Mouse (Mus musculus) right cerebral cortex, postnatal 4 days (tissue): Measurements from ENCODE around the gene Gm10134.
"Not testable (repeated sequence)": the region's sequence is repeated elsewhere in the genome, so short reads cannot be mapped to it uniquely, and the experiment has no call there.

ENCODE experiments used
- DNase-seq: peaks from one replicate; pipeline ENCODE4 v3.0.0-alpha.2; 2022

Gm10134 gene

DNA sequence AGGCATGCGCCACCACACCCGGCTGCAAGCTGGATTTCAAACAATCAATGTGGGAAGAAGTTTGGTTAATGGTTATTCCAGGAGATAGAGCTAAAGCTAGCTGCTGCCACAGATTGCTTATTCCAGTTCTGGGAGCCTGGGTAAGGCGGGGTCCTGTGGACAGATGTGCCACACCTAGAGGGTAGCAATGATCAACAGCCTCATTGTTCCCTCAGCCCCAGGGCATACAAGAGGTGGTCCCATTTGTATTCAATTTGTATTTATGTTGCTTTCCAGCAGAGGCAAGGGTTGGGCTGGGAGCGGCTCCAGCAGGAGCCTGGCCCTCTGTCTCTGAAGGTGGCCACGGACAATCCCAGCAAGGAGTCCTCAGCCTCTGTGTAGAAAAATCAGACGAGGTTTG lies 396 bp downstream of the Gm10134 start:
- DNase-seq = no peak

DNA sequence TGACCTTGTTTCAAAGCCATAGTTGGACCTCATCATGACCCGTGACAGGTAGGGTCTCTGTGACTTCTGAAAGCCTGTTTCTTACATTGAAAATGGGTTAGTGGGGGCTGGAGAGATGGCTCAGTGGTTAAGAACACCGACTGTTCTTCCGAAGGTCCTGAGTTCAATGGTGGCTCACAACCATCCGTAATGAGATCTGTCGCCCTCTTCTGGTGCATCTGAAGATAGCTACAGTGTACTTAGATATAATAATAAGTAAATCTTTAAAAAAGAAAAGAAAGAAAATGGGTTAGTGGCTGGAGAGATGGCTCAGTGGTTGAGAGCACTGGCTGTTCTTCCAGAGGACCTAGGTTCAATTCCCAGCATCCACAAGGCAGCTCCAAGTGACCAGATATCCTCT lies 5.7 kb downstream of the Gm10134 start:
- DNase-seq = not testable (repeated sequence)

DNA sequence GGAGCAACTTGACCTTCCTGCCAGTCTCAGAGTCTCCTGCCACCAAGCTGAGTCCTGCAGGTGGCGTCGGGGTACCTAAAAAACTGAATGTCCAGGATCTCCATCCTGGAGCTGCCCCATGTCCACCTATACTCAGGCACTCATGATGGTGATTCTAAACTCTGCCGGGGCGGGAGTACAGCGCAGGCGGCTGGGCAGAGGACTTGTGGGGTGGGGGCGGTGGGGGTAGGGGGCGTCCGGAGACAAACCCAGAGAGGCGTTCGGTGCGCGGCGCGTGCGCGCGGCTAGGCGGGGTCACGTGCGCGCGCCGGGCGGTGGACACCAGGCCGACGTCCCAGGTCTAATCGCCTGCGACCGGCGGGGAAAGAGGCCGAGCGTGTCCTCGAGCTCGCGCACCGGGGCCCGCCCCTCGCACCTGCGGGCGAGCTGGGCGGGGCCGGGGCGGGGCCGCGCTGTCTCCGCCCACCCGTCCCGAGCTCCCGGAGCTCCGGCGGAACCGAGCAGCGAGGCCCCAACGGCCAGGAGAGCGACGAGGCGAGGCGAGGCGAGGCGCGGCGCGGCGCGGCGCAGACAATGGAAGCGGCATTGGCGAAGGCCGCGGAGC lies 7.0 kb downstream of the Gm10134 start, which contains the start of gene Ralgds:
Gene Ralgds (plus strand): TSS at position 328 of the 604 bp plus-strand sequence.
- DNase-seq = peak; percentile 67

DNA sequence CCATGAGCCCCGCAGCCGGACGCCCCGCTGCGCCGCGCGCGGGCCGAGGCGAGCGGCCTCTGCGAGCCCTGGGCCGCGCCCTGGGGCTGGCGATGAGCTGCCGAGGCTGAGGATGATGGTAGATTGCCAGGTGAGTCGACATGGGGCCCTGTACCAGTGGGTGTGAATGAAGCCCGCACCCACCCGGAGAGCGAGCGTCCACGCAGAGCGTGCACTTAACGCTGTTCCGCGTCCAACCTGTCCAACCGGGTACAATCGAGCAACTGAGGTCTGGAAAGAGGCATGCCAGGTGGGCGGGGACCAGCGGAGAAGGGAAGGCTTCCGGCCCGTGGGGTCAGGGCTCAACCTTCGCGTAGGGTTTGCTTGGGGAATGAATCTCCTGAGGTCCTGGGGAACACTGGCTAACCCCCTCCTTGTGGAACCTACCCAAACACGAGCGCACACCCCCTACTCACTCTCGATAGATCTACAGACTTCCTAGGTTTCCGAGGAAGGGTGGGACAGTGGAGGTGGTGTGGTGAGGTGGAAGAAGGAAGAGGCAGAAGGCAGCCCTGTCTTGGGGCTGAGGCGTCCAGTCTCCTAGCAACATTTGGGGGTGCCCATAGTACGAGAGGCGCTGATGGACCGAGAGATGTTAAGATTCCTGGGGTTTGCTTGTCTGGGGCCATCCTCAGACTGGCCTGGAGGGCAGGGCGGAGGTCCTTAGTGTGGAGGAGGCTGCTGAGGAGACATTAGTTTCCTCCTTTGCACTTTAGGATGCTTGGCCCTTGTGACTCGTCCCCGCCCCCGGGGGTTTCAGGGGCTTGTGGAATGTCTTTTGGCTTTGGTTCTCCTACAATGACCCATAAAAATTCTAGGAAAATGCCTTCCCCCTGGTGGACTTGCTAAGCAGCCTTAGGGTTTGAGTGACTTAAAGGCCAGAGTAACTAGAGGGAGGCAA lies 7.8 kb downstream of the Gm10134 start:
- DNase-seq = peak; percentile 53

DNA sequence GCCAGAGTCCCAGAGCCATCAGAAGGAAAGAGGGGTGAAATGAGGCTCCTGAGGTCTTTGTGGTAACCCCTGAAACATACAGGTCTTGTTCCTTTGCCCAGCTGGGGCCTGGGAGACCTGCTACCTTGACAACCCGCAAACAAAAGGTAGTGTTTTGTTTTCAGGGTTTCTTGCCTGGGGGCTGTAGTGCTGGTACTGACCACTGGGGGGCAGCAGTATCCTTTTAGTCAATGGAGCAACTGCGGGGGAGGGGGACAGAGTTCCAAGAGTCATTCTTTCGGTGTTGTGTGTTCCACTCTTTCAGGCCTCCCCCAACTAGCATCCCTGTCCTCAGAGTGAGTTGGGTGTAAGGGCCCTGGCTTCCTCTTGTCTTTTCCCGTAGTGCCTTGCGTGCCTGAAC lies 8.6 kb downstream of the Gm10134 start:
- DNase-seq = peak; percentile 94

DNA sequence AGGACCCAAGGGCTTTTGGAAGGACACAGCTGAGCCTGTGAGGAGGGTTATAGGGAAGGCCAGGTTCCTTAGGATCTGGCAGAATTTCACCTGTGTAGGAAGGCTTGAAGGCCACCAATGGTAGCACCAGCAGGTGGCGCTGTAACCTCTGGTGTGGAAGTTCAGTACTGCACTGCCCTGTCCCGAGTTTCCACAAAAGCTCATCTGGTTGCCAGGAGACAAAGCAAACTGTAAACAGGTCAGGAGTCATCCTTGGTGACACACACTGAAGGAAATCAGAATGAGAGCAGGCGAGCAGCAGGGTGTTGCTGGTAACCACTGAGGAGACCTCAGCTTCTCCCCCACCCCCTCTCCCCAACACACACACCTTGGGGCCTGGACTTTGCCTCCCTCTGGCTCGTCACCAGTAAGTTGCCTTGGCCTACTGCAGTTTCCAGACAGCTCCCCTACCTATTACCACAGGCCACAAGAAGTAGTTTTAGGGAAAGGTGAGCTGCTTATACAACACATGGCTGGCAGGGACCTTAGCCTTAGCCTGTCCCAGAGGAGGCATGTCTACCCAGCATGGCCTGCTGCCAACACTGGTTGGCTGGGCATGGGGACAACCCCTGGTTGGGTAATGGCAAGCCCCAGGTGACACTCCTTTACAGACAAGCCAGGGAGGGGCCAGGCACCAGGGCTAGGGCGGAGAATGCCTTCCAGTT lies 11.5 kb downstream of the Gm10134 start:
- DNase-seq = peak; percentile 74

DNA sequence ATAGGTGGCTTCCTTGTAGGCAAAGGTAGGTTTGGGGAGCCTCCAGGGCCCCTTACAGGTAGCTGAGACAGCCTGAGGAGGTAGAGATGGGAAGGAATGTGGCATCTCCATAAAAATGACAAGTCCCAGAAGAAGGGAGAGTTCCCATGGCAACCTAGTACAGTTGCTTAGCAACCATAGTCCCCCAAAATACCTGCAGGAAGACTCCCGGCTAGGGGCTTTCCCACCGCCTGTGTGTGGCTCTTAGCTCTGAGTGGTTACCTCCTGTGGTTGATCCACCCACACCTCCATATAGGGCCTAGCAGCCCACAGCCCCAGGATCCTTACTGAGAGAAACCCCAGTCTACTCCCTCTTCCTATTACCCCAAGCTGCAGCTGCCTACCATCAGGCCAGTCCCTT lies 12.3 kb downstream of the Gm10134 start:
- DNase-seq = no peak

DNA sequence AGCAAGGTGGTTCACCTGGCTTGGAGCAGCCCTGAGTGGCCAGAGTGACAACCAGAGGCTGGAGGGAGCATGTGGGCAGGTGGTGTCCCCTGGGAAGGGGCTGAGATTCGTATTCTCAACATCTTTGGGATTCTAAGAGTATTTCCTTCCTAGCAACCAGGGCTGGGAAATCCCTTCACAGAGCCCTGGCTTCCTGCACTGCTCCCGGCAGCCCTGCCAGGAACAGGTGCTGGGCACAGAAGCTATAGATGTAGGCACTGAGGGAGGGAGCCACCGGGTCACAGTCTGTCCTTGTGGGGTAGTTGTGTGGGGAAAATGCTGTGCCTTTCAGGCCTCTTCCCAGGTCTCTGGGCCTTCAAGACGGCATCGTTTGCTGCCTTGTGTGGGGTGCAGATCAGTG lies 14.7 kb downstream of the Gm10134 start:
- no peak for DNase-seq

DNA sequence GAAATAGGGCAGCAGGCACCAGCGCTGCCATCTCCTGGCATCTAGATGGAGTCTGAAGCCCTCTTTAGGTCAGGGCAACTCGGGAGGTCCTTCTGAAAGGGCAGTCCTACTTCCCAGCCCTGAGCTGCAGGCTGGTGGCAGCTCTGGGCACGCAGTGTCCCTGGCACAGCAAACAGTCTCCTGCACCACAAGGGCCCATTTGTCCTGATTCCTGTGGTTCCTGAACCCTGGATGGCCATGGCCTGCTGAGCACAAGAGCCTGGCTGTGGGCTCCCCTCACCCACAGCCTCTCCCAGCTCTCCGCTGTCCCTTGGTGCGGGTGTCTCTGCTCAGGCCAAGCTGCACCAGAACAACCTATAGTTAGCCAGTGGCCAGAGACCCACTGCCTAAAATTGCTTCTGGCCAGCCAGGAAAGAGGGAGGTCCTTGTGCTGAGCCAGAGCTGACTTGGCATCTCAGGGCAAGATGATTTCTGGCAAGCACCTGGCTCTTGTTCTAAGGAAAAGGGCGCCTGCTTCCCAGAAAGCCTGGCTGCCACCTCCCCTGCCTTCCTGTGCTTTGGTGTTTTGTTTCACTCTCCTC lies 15.8 kb downstream of the Gm10134 start:
- no peak for DNase-seq

DNA sequence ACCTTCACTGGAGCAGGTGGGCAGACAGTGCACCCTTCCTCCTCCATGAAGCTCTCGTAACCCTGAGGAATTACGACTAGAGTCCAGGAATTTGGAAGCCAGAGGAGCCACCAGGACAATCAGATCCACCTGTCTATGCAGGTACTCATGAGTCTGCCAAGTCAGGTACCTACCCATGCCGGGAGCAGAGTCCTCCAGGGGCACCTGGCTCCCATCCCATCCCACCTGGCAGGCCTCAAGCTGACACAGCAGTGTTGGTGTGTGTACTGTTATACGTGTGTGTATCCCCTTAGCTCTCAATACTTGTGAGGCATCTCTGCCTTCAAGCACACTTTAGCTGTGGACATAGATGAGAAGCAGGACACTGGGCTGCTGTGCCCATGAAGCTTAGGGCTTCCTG lies 16.3 kb downstream of the Gm10134 start:
- DNase-seq = no peak

DNA sequence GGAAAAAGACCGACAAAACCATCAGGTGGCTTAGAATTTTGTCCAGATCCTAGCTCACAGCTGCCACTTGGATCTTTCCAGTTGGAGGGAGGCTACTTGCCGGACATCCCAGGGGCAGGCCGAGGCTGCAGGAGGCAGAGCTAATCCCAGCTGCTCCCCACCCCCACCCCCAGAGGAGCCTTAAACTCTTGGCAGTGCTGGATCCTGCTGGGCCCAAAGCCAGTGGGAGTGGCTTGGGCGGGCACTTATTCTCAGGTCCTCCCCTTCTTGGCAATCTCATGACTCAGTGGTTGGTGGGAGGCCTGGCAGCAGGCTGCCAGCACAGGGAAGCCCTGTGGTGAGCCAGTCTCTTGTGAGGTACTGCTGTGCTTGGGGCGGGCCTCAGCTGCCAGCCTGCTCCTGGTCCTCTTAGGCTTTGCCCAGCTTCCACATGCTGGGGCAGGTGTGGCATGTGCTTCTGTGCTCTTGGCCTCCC lies 17.8 kb downstream of the Gm10134 start:
- DNase-seq = peak; percentile 82

DNA sequence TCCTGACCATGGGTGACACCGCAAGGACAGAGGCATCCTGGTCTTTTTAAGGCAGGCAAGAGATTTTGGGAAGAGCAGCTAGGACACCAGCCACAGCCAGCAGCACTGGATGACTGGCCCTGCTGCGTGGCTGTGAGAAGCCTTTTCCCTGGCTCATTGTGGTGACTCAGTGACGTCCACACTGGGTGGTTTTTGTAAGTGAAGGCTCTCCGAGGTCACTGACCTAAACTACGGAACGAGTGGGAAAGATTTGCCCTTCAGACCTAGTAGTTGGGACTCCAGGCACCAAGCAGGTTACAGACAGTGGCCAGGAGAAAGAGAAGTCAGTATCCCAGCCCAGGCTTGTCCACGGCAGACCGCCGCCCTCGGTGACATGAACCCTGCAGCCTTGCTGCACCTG lies 18.5 kb downstream of the Gm10134 start:
- no peak for DNase-seq

DNA sequence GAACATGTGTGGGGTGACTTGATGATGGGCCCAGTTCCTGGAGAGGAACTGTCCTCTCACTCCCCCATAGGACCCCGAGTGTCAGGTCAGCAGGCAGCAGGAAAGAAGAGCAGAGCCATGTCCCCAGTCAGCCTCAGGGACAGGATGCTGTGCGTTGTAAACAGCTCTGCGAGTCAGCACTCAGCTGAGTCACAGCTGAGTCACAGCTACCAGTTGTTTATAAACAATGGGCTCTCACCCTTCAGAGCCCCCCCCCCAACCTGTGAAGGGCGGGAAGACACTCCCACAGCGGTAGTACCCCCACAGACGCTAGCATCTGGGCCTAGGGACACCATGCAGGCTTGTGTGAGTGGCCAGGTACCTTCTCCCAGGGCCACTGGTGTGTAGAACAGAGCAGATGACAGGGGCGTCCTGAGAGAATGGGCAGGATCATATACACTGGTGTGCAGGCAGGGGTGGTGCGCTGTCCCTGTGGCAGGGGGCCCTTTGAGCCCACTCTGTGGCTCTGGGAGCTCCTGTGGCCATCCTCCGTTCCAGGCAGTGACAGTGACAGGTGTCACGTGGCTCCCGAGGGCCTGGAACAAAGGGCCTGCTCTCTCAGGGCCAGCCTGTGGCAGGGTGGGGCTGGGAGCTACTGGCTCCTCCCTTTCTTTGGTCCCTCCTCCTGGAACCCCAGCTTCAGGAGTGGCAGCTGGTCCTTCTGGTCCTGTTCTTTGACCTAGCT lies 19.5 kb downstream of the Gm10134 start:
- DNase-seq = no peak

DNA sequence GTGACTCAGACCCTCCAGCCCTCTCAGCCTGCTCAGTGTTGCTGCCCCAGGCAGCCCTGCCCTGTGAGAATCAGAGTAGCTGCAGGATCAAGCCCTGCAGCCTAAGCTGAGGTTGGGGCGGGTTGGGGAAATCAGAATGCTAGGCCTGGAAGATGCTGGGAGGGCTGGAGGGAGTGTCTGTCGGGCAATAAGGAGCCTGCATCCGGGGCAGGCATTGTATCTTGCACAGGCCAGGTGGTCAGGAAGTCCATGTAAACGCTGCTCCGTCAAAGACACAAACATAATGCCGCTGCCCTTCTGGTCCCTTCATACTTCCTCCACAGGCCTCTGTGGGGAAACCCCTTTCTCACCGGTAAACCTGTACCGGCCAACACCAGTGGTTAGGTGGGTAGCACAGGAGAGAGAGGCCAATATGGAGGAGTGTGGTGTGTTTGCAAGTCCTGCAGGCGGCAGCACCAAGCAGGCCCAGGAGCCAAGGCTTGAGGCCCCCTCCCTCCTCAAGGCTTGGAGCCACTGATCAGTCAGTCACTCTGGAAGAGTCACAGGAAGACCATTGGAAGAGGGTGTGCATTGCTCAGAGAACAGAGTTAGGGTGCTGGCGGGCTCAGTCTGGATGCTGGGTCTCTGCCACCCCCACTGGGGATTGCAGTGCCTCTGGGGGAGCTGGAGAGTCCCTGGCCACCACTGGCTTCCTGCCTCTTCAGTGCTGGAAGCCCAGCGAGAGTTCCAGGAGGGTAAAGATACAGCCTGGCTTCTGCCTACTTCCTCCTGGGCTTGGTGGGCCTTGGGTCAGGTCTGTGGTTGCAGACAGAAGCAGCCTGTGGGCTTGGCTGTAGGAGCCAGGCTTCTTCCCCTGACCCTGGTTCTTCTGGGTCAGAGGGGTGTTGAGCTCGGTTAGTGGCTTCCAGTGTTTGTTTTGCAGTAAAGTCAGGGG lies 20.3 kb downstream of the Gm10134 start:
- DNase-seq = no peak

DNA sequence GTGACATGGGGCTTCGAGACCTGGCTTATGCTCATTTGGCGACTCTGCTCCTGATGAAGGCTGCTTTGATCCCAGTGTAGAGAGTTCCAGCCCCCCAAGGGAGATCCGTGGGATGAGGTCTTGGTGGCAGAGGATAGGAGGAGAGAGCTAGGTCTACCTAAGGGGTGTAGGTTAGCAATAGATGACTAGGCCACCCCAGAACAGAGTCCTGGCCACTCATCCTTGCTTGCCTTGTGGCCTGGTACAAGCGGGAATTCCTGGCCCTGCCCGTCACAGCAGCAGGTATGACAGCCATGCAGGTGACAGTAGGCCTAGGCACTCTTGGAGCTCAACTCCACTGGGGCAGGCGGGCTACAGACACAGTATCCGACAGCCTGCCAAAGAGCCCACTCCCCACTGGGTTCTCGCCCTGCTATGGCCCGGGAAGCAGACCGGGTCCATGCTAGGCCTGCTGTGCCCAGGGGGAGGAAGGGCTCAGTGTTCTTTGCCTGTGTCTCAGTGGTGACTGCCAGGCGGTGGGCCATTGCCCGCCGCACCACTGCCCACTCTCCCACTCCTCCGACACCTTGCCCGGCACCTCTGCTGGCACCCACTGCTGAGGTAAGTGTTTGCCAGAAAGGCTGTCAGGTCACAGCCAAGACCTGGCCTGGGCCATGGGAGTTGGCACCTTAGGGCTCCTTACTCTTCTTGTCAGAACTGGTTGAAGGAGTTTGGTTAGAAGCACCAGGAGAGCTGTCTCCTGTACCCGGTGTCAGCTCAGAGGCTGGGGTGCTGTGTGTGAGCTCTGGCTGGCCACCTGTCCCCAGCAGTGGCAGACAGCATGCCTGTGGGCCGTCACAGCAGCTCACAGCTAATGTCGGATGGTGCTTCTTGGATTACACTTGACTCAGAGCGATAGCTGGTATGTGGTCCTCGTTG lies 21.8 kb downstream of the Gm10134 start:
- no peak for DNase-seq

DNA sequence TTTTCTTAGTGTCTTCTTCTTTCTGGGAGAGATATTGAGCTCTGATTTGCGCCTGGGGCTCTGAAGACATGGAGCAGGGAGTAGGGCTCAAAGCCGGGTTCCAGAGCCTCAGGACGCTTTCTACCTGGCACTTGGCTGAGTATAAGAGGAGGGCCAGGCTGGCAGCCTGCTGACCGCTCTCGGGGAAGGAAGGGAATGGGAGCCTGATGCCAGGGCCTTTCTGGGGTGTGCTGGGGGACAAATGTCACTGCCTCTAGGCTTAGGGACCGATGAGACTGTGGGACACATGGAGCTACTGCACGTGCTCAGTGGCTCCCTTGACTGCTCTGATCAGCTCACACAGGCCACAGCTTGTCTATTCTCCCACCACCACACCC lies 22.4 kb downstream of the Gm10134 start:
- DNase-seq = no peak

DNA sequence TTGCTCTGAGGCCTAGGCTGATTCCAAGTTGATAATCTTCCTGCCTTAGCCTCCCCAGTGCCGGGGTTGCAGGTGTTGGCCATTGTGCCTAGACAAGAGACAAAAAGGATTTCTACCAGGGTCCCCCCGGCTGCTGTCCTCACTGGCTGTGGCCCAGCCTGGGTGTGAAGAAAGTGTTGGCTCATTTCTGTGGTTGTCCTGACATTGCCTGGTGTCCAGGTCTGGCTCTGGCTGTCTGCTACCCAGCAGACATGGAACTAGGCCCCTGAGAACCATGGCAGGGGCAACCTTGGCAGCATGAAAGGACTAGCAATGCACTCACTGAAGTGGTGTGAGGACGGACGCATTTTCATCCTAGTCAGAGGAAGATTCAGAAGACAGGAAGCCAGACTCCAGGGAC lies 24.0 kb downstream of the Gm10134 start:
- DNase-seq = no peak

DNA sequence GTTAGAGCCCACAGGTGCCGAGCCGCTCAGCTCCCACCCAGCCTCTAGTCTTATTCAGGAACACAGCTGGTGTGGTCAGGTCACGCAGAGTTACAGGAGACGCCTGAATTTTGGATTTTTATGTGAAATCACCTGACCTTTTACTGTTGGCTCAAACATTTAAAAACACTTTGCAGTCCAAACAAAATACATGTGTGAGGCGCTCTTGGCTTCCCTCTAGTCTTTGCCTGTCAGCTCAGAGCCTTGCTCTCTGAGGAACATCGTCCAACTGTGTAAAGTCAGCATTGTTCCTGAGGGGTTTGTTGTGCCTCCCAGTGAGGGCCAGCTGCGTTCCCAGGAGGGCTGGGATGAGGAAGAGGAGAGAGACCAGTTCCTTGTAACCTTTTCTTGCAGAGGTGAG lies 24.4 kb downstream of the Gm10134 start:
- no peak for DNase-seq

DNA sequence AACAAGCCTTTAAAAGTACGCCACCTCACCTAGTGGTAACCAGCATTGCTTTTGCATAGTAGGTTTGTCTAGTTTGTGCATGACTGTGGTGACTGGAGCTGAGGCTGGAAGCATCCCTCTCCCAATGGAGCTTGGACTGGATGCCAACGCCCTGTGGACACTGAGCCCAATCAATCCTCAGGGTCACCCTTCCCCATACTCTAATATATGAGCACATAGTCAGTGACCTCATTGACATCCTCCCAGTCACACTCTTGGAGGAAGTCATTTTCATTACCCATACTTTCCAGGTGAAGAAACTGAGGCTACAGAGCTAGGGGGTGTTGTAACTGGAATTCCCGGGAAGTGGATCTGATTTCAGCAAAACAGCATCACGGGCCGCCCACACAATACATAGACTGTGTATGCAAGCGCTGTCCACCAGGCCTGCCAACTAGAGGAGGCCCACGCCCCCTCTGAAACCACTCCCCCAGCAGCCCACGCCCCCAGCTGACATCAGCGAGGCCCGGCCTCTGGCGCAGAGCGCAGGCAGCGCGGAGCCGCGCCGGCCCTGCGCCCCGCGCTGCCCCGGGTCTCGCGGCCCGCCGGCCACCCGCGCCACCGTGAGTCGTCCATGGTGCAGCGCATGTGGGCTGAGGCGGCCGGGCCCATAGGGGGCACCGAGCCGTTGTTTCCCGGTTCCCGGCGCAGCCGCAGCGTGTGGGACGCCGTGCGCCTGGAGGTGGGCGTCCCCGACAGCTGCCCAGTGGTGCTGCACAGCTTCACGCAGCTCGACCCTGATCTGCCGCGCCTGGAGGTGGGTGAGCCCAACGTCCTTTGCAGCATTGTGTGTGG lies 27.3 kb downstream of the Gm10134 start:
- DNase-seq = peak; percentile 71
